Mouse (Mus musculus): ENCODE results near the gene Sp110. TPM values are rescaled to one million over a fixed set of nuclear protein-coding genes. Genes with fewer than 3 reads are reported as not detected.
"Not testable (repeated sequence)": the region's sequence is repeated elsewhere in the genome, so short reads cannot be mapped to it uniquely, and the experiment has no call there.

Sp110 gene
- polyA plus RNA-seq, 1 experiment from 2014 or later: 14.1 TPM

GRCm38 (mm10) chr1:85578372-85579010 is 20.1 kb downstream of the Sp110 start:
- H3K4me3 ChIP-seq (ENCODE audit: low read length); H3K9me3 ChIP-seq (replicated peaks; ENCODE audit: control insufficient read depth, low read length); H3K4me2 ChIP-seq (ENCODE audit: low read depth, low read length); H3K36me3 ChIP-seq (ENCODE audit: control insufficient read depth, insufficient read depth); H3K4me1 ChIP-seq (ENCODE audit: control insufficient read depth, insufficient read depth, low read length); H3K27me3 ChIP-seq (ENCODE audit: control insufficient read depth, insufficient read depth, low read length); H3K27ac ChIP-seq (ENCODE audit: low read length); ATAC-seq (replicated peaks; ENCODE audit: extremely low read depth, insufficient read depth, low FRiP score); H3K9ac ChIP-seq (ENCODE audit: low read length): not testable (repeated sequence)
- 52% methylated on average over 2 of the region's 3 CpGs for WGBS

GRCm38 (mm10) chr1:85575376-85575775 is 23.2 kb downstream of the Sp110 start, which contains the start of gene G530012D18Rik:
G530012D18Rik (plus strand) TSS chr1:85575676.
- not testable (repeated sequence) for H3K9me3 ChIP-seq (replicated peaks; ENCODE audit: control insufficient read depth, low read length); H3K36me3 ChIP-seq (ENCODE audit: control insufficient read depth, insufficient read depth); H3K4me2 ChIP-seq (ENCODE audit: low read depth, low read length); H3K27me3 ChIP-seq (ENCODE audit: control insufficient read depth, insufficient read depth, low read length); ATAC-seq (replicated peaks; ENCODE audit: extremely low read depth, insufficient read depth, low FRiP score); H3K9ac ChIP-seq (ENCODE audit: low read length); H3K4me1 ChIP-seq (ENCODE audit: control insufficient read depth, insufficient read depth, low read length); H3K27ac ChIP-seq (ENCODE audit: low read length); H3K4me3 ChIP-seq (ENCODE audit: low read length)
- WGBS: 76% methylated on average over 2 of the region's 3 CpGs

- H3K27me3 ChIP-seq (ENCODE audit: control insufficient read depth, insufficient read depth, low read length); ATAC-seq (replicated peaks; ENCODE audit: extremely low read depth, insufficient read depth, low FRiP score); H3K4me1 ChIP-seq (ENCODE audit: control insufficient read depth, insufficient read depth, low read length); H3K4me3 ChIP-seq (ENCODE audit: low read length); H3K9ac ChIP-seq (ENCODE audit: low read length); H3K4me2 ChIP-seq (ENCODE audit: low read depth, low read length); H3K27ac ChIP-seq (ENCODE audit: low read length); H3K9me3 ChIP-seq (replicated peaks; ENCODE audit: control insufficient read depth, low read length); H3K36me3 ChIP-seq (ENCODE audit: control insufficient read depth, insufficient read depth): not testable (repeated sequence)
- 56% methylated on average over 4 of the region's 4 CpGs for WGBS
Observed at GRCm38 (mm10) chr1:85573554-85573953, 25.1 kb downstream of the Sp110 start.

GRCm38 (mm10) chr1:85555261-85555660 is 43.4 kb downstream of the Sp110 start:
- not testable (repeated sequence) for ATAC-seq (replicated peaks; ENCODE audit: extremely low read depth, insufficient read depth, low FRiP score); H3K4me2 ChIP-seq (ENCODE audit: low read depth, low read length); H3K36me3 ChIP-seq (ENCODE audit: control insufficient read depth, insufficient read depth); H3K4me3 ChIP-seq (ENCODE audit: low read length); H3K9ac ChIP-seq (ENCODE audit: low read length); H3K27ac ChIP-seq (ENCODE audit: low read length); H3K4me1 ChIP-seq (ENCODE audit: control insufficient read depth, insufficient read depth, low read length); H3K9me3 ChIP-seq (replicated peaks; ENCODE audit: control insufficient read depth, low read length); H3K27me3 ChIP-seq (ENCODE audit: control insufficient read depth, insufficient read depth, low read length)
- 72% methylated on average over 4 of the region's 4 CpGs for WGBS

GRCm38 (mm10) chr1:85546442-85546841 is 52.2 kb downstream of the Sp110 start:
- H3K9ac ChIP-seq (ENCODE audit: low read length); ATAC-seq (replicated peaks; ENCODE audit: extremely low read depth, insufficient read depth, low FRiP score); H3K4me3 ChIP-seq (ENCODE audit: low read length); H3K27ac ChIP-seq (ENCODE audit: low read length); H3K4me2 ChIP-seq (ENCODE audit: low read depth, low read length); H3K4me1 ChIP-seq (ENCODE audit: control insufficient read depth, insufficient read depth, low read length); H3K9me3 ChIP-seq (replicated peaks; ENCODE audit: control insufficient read depth, low read length); H3K27me3 ChIP-seq (ENCODE audit: control insufficient read depth, insufficient read depth, low read length); H3K36me3 ChIP-seq (ENCODE audit: control insufficient read depth, insufficient read depth): not testable (repeated sequence)

- not testable (repeated sequence) for H3K27ac ChIP-seq (ENCODE audit: low read length); H3K27me3 ChIP-seq (ENCODE audit: control insufficient read depth, insufficient read depth, low read length); H3K4me2 ChIP-seq (ENCODE audit: low read depth, low read length); ATAC-seq (replicated peaks; ENCODE audit: extremely low read depth, insufficient read depth, low FRiP score); H3K9me3 ChIP-seq (replicated peaks; ENCODE audit: control insufficient read depth, low read length); H3K36me3 ChIP-seq (ENCODE audit: control insufficient read depth, insufficient read depth); H3K4me1 ChIP-seq (ENCODE audit: control insufficient read depth, insufficient read depth, low read length); H3K9ac ChIP-seq (ENCODE audit: low read length); H3K4me3 ChIP-seq (ENCODE audit: low read length)
- 60% methylated on average over 3 of the region's 4 CpGs for WGBS
Observed at GRCm38 (mm10) chr1:85543818-85544217, 54.8 kb downstream of the Sp110 start.

GRCm38 (mm10) chr1:85528451-85529110 is 70.0 kb downstream of the Sp110 start:
- not testable (repeated sequence) for H3K27me3 ChIP-seq (ENCODE audit: control insufficient read depth, insufficient read depth, low read length); H3K4me3 ChIP-seq (ENCODE audit: low read length); ATAC-seq (replicated peaks; ENCODE audit: extremely low read depth, insufficient read depth, low FRiP score); H3K9me3 ChIP-seq (replicated peaks; ENCODE audit: control insufficient read depth, low read length); H3K4me2 ChIP-seq (ENCODE audit: low read depth, low read length); H3K4me1 ChIP-seq (ENCODE audit: control insufficient read depth, insufficient read depth, low read length); H3K9ac ChIP-seq (ENCODE audit: low read length); H3K36me3 ChIP-seq (ENCODE audit: control insufficient read depth, insufficient read depth); H3K27ac ChIP-seq (ENCODE audit: low read length)
- 70% methylated on average over 13 of the region's 15 CpGs for WGBS

Other genes with a start within 250 kb of the Sp110 start
- gene G530012D18Rik, start 23.1 kb downstream of the Sp110 start, polyA plus RNA-seq (2015; fragmentation: Nextera tagmentation; extraction: Ambion mirVana): not detected in 2 replicates
- gene Sp140, start 1.6 kb upstream of the Sp110 start, polyA plus RNA-seq (2015; fragmentation: Nextera tagmentation; extraction: Ambion mirVana): 3.1 and 3.2 TPM in 2 replicates
- gene Sp100, start 51.2 kb upstream of the Sp110 start, polyA plus RNA-seq (2015; fragmentation: Nextera tagmentation; extraction: Ambion mirVana): 4.8 and 9.9 TPM in 2 replicates
- gene A630001G21Rik, start 179.8 kb upstream of the Sp110 start, polyA plus RNA-seq (2015; fragmentation: Nextera tagmentation; extraction: Ambion mirVana): 0.86 and 2.6 TPM in 2 replicates
- 23.5 and 24.1 TPM in 2 replicates for gene Cab39, start 194.6 kb upstream of the Sp110 start, polyA plus RNA-seq (2015; fragmentation: Nextera tagmentation; extraction: Ambion mirVana)

All from heart, embryonic 16.5 days (tissue).